Mouse (Mus musculus) intestine, postnatal 0 days (tissue): ENCODE data around the gene Thoc6. TPM values are rescaled to one million over a fixed set of nuclear protein-coding genes. Genes with fewer than 3 reads are reported as not detected.

Source experiments
- ATAC-seq: fragments of 200-750 bp; cut with Nextera tagmentation; 2 replicates; pipeline ENCODE4 v1.8.0; 2017; ENCODE audit warnings: mild to moderate bottlenecking, moderate TSS enrichment, moderate library complexity
- H3K27ac ChIP-seq: fragments of 300-500 bp; sonication (generic); 2 replicates; pipeline ENCODE4 v1.5.1; 2014; ENCODE audit warnings: mild to moderate bottlenecking, low read depth, low read length, moderate library complexity
- H3K27me3 ChIP-seq: fragments of 300-500 bp; sonication (generic); replicated peaks from 2 replicates; pipeline ENCODE4 v1.6.1; 2014; ENCODE audit warnings: low read length, mixed read lengths; ENCODE audit not compliant: control insufficient read depth, insufficient read depth
- H3K36me3 ChIP-seq: fragments of 300-500 bp; sonication (generic); 2 replicates; pipeline ENCODE4 v1.6.1; 2014; ENCODE audit warnings: mild to moderate bottlenecking, moderate library complexity; ENCODE audit not compliant: control insufficient read depth, insufficient read depth
- H3K4me1 ChIP-seq: fragments of 300-500 bp; sonication (generic); replicated peaks from 2 replicates; pipeline ENCODE4 v1.6.1; 2014; ENCODE audit warnings: antibody characterized with exemption, low read length, mixed read lengths; ENCODE audit not compliant: control insufficient read depth, insufficient read depth
- H3K4me2 ChIP-seq: fragments of 300-500 bp; sonication (generic); replicated peaks from 2 replicates; pipeline ENCODE4 v1.6.1; 2014; ENCODE audit warnings: low read depth, mild to moderate bottlenecking, moderate library complexity
- H3K4me3 ChIP-seq: fragments of 300-500 bp; sonication (generic); 2 replicates; pipeline ENCODE4 v1.5.1; 2014; ENCODE audit warnings: low read depth, low read length
- H3K9ac ChIP-seq: fragments of 300-500 bp; sonication (generic); 2 replicates; pipeline ENCODE4 v1.6.1; 2014; ENCODE audit warnings: mild to moderate bottlenecking, low read depth, low read length
- H3K9me3 ChIP-seq: fragments of 300-500 bp; sonication (generic); 2 replicates; pipeline ENCODE4 v1.6.1; 2016; ENCODE audit warnings: mixed run types; ENCODE audit not compliant: control insufficient read depth
- CTCF ChIP-seq: sonication (generic); IDR thresholded peaks from 2 replicates; pipeline ENCODE4 v1.5.1; 2016; ENCODE audit warnings: low read depth, mild to moderate bottlenecking, control low read depth, antibody characterized with exemption, moderate library complexity
- WGBS: fragments of 180-500 bp; shearing (Covaris S2); extraction: QIAGEN DNeasy Blood & Tissue Kit; methylation state at CpG from one replicate; pipeline ENCODE4 v1.1.7; 2014; 5-methylcytosine and 5-hydroxymethylcytosine counted together
- polyA plus RNA-seq: library from polyadenylated mRNA; unstranded; fragments of >200 nt; fragmentation: Nextera tagmentation; extraction: Ambion mirVana; gene quantifications from 2 replicates; pipeline ENCODE4 v1.2.1, GENCODE M21; 2015

Thoc6 gene
- polyA plus RNA-seq, 1 experiment from 2014 or later = 15.5 TPM

DNA sequence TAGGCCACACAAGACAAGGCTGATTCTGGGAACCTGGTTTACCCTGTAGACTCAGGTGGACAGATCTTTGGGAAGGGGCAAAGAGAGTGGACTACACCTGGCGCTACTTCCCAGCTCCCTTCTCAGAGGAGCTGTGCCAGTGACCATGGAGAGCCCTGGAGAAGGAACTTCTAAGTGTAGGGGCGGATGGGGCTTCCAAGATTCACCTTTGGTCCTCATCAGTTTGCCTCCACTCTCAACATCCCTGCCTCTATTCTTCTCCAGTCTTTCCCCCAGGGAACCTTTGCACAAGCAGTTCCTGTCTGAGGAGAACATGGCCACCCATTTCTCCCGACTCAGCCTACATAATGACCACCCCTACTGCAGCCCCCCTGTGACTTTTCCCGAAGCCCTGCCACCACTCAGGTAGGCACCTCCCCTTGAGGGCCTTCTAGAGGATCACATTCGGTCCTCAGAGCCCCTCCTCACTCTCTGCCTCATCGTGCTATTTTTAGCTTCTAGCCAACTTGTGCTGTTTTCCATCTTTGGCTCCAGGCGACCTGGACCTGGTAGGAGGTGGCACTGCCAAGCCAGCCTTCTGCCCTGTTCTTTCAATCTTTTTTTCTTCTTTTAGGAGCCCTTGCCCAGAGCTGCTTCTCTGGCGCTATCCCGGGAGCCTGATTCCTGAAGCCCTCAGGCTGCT is 730 bp upstream of the Thoc6 start:
- peaks cover 8% of the 10 kb centered on the region for H3K27me3 ChIP-seq
- no peaks in the 10 kb centered on the region for H3K9me3 ChIP-seq
- H3K4me1 ChIP-seq = peaks cover 28% of the 10 kb centered on the region
- H3K4me3 ChIP-seq = peak overlapping the region; percentile 80
- no peak for TF ChIP-seq CTCF
- H3K9ac ChIP-seq = peak overlapping the region; percentile 50
- WGBS = 41% methylated on average over 9 of the region's 9 CpGs
- ATAC-seq = no peak
- H3K36me3 ChIP-seq = peaks cover 7% of the 10 kb centered on the region; the same call in 1 of the 2 replicates
- peak overlapping the region; percentile 60 for H3K27ac ChIP-seq
- H3K4me2 ChIP-seq = peak overlapping the region; percentile 97

- Histone ChIP-seq H3K36me3 (peaks cover 24% of the 10 kb centered on the region), H3K27ac (no peak overlapping the region), H3K4me3 (peak overlapping the region; percentile 80), H3K9me3 (no peaks in the 10 kb centered on the region), H3K4me2 (peak overlapping the region; percentile 97), H3K27me3 (no peaks in the 10 kb centered on the region), H3K9ac (no peak overlapping the region), H3K4me1 (peaks cover 28% of the 10 kb centered on the region)
- ATAC-seq = no peak
- no peak for TF ChIP-seq CTCF
- WGBS = 44% methylated on average over 3 of the region's 3 CpGs
Observed at GRCm38 (mm10) chr17:23672761-23673160, 921 bp downstream of the Thoc6 start.

DNA sequence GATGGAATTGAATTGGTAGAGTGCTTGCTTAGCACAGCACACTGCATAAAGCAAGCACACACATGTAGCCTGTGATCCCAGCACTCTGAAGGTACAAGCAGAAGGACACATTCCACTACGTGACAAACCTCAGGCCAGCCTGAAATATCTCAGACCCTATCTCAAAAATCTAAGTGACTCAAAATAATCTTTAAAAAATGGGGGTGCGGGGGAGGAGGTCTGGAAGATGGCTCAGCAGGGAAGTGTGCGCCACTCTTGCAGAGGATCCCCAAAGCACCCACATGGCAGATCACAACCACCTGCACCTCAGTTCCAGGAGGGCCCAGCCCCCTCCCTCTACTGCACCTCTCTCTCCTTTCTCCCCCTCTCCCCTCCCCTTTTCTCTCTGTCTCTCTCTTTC is 2.2 kb downstream of the Thoc6 start:
- TF ChIP-seq CTCF = no peak
- no peaks in the 10 kb centered on the region for H3K9me3 ChIP-seq
- no peak overlapping the region for H3K9ac ChIP-seq
- H3K27me3 ChIP-seq = no peaks in the 10 kb centered on the region
- 88% methylated on average over 3 of the region's 3 CpGs for WGBS
- no peak overlapping the region for H3K4me3 ChIP-seq
- peaks cover 20% of the 10 kb centered on the region for H3K4me1 ChIP-seq
- no peak for ATAC-seq
- H3K36me3 ChIP-seq = peaks cover 36% of the 10 kb centered on the region
- H3K4me2 ChIP-seq = no peak overlapping the region
- no peak overlapping the region for H3K27ac ChIP-seq

DNA sequence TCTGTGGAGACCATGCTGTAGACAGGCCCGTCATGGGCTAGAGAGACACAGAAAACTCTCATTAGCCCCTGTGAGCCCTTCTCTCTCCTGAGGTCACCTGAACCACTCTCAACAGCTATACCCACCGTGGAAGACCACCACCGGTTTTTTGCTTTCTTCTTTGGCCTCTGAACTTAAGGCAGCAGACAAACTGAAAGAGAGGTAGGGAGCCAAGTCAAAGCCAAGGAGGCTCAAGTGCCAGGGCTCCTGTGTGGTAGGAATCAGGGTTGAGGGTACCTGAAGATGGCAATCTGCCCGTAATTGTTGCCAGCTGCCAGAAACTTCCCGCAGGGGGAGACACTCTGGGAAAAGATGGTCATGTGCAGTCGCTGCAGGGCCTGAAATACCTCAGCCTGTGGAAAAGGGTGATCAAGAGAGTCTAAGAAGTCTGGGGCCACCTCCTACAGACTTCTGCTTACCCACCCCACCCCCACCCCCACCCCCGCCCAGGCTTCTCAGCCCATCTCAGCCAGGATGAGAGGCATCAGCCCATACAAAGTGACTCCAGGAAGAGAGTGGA is 3.1 kb downstream of the Thoc6 start:
- ATAC-seq = no peak
- no peaks in the 10 kb centered on the region for H3K27me3 ChIP-seq
- H3K4me1 ChIP-seq = peaks cover 12% of the 10 kb centered on the region
- no peak overlapping the region for H3K4me2 ChIP-seq
- H3K27ac ChIP-seq = no peak overlapping the region
- H3K9ac ChIP-seq = no peak overlapping the region
- WGBS = 92% methylated on average over 7 of the region's 7 CpGs
- peaks cover 44% of the 10 kb centered on the region for H3K36me3 ChIP-seq
- TF ChIP-seq CTCF = no peak
- H3K4me3 ChIP-seq = no peak overlapping the region
- H3K9me3 ChIP-seq = no peaks in the 10 kb centered on the region

DNA sequence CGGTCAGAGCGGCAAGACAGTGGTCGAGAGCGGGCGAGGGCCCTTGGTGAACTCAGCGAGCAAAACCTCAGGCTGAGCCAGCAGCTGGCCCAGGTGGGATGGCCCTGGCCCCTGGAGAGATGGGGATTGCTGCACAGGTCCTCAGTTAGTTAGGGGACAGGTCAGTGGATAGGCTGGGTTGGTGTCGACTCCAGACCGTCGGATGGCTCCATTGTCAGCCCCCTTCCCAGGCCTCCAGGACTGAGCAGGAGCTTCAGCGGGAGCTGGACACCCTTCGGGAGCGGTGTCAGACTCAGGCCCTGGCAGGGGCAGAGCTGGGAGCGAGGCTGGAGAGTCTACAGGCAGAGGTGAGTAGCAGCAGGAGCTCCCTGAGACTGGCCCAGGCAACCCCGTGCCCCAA is 8.2 kb downstream of the Thoc6 start:
- peaks cover 48% of the 10 kb centered on the region for H3K36me3 ChIP-seq
- H3K4me1 ChIP-seq = no peaks in the 10 kb centered on the region
- no peak overlapping the region for H3K27ac ChIP-seq
- H3K9me3 ChIP-seq = no peaks in the 10 kb centered on the region
- TF ChIP-seq CTCF = no peak
- H3K4me3 ChIP-seq = no peak overlapping the region
- H3K9ac ChIP-seq = no peak overlapping the region
- no peak overlapping the region for H3K4me2 ChIP-seq
- WGBS = 82% methylated on average over 14 of the region's 14 CpGs
- H3K27me3 ChIP-seq = no peaks in the 10 kb centered on the region; the same call in 1 of the 2 replicates
- no peak for ATAC-seq

- peak; percentile 42; the same call in 1 of the 2 replicates for ATAC-seq
- no peak overlapping the region for H3K27ac ChIP-seq
- H3K4me1 ChIP-seq = no peaks in the 10 kb centered on the region
- H3K27me3 ChIP-seq = peaks cover 3% of the 10 kb centered on the region; the same call in 1 of the 2 replicates
- TF ChIP-seq CTCF = peak; percentile 86
- H3K4me3 ChIP-seq = no peak overlapping the region
- H3K4me2 ChIP-seq = no peak overlapping the region
- no peaks in the 10 kb centered on the region for H3K9me3 ChIP-seq
- 5% methylated on average over 5 of the region's 5 CpGs for WGBS
- no peak overlapping the region for H3K9ac ChIP-seq
- peaks cover 42% of the 10 kb centered on the region for H3K36me3 ChIP-seq
Observed at GRCm38 (mm10) chr17:23664556-23665021, 9.1 kb downstream of the Thoc6 start.
